Mouse (Mus musculus): ENCODE measurements around the gene Umps. TPM values are rescaled to one million over a fixed set of nuclear protein-coding genes. Genes with fewer than 3 reads are reported as not detected.

Gene Umps
- polyA plus RNA-seq, 1 experiment from 2014 or later: 26.0 TPM

DNA sequence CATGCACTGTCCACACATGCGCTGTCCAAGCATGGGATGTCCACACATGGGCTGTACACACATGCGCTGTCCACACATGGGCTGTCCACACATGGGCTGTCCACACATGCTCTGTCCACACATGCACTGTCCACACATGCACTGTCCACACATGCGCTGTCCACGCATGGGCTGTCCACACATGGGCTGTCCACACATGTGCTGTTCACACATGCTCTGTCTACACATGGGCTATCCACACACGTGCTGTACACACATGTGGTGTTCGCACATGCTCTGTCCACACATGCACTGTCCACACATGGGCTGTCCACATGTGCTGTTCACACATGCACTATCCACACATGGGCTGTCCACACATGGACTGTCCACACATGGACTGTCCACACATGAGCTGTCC lies 16.9 kb upstream of the Umps start:
- Histone ChIP-seq H3K27me3 (replicated peaks; ENCODE audit: control insufficient read depth, insufficient read depth, low read length) (no peaks in the 10 kb centered on the region), H3K4me1 (ENCODE audit: control insufficient read depth, insufficient read depth, low read depth, low read length) (no peaks in the 10 kb centered on the region), H3K9ac (ENCODE audit: low read depth, low read length) (no peak overlapping the region), H3K4me3 (ENCODE audit: low read length) (no peak overlapping the region), H3K9me3 (ENCODE audit: control insufficient read depth, low read length) (no peaks in the 10 kb centered on the region), H3K4me2 (ENCODE audit: low read length) (no peak overlapping the region), H3K27ac (ENCODE audit: low read depth, low read length) (no peak overlapping the region), H3K36me3 (ENCODE audit: control insufficient read depth, insufficient read depth, low read length) (peaks cover 3% of the 10 kb centered on the region; the same call in 1 of the 2 replicates)
- WGBS: 98% methylated on average over 6 of the region's 6 CpGs
- no peak for ATAC-seq

DNA sequence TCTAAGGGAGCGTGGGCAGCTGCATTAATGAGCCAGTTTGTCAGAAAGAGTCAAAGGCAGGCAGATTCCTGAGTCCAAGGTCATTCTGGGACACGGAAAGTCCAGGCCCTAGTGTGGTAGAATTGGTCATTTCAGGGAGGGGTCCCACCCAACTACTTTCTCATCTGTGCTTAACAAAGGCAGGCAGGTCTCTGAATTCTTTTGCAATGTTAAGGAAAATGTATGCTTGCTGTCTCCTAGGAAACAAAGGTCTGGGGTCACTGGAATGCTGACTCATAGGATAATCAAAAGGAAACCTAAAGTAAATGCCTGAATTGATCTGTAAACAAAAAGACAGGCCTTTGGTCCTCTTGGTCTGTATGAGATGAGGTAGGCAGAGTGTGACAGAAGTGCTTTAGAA lies 13.0 kb upstream of the Umps start:
- H3K9me3 ChIP-seq (ENCODE audit: control insufficient read depth, low read length): no peaks in the 10 kb centered on the region
- H3K36me3 ChIP-seq (ENCODE audit: control insufficient read depth, insufficient read depth, low read length): peaks cover 10% of the 10 kb centered on the region
- H3K4me1 ChIP-seq (ENCODE audit: control insufficient read depth, insufficient read depth, low read depth, low read length): no peaks in the 10 kb centered on the region
- H3K27ac ChIP-seq (ENCODE audit: low read depth, low read length): no peak overlapping the region
- no peak overlapping the region for H3K9ac ChIP-seq (ENCODE audit: low read depth, low read length)
- no peak overlapping the region for H3K4me3 ChIP-seq (ENCODE audit: low read length)
- no peak overlapping the region for H3K4me2 ChIP-seq (ENCODE audit: low read length)
- ATAC-seq: no peak
- no peaks in the 10 kb centered on the region for H3K27me3 ChIP-seq (replicated peaks; ENCODE audit: control insufficient read depth, insufficient read depth, low read length)
- WGBS: 31% methylated on average over 2 of the region's 2 CpGs

DNA sequence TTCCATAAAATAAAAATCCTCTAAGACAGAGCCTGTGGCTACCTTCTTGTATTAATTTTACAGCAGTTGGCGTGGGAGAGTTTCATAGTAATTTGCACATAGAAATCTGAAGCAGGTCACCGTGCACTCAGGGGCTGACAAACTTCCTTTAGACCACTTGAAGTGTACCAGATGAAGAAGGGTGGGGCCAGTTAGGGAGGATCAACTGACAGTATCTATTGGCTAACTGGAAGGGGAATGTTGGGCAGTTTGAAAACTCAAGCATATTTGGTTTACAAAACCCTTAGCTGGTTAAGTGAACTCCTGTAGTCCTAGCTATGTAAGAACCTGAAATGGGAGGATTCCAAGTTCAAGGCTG lies 424 bp upstream of the Umps start:
- no peaks in the 10 kb centered on the region for H3K27me3 ChIP-seq (replicated peaks; ENCODE audit: control insufficient read depth, insufficient read depth, low read length)
- WGBS: 55% methylated on average over 2 of the region's 2 CpGs
- H3K4me3 ChIP-seq (ENCODE audit: low read length): peak overlapping the region; percentile 95
- peaks cover 12% of the 10 kb centered on the region for H3K4me1 ChIP-seq (ENCODE audit: control insufficient read depth, insufficient read depth, low read depth, low read length)
- ATAC-seq: peak; percentile 16; the same call in 1 of the 2 replicates
- no peaks in the 10 kb centered on the region for H3K9me3 ChIP-seq (ENCODE audit: control insufficient read depth, low read length)
- H3K36me3 ChIP-seq (ENCODE audit: control insufficient read depth, insufficient read depth, low read length): no peaks in the 10 kb centered on the region
- peak overlapping the region; percentile 90 for H3K9ac ChIP-seq (ENCODE audit: low read depth, low read length)
- peak overlapping the region; percentile 91 for H3K4me2 ChIP-seq (ENCODE audit: low read length)
- peak overlapping the region; percentile 26; the same call in 1 of the 2 replicates for H3K27ac ChIP-seq (ENCODE audit: low read depth, low read length)

DNA sequence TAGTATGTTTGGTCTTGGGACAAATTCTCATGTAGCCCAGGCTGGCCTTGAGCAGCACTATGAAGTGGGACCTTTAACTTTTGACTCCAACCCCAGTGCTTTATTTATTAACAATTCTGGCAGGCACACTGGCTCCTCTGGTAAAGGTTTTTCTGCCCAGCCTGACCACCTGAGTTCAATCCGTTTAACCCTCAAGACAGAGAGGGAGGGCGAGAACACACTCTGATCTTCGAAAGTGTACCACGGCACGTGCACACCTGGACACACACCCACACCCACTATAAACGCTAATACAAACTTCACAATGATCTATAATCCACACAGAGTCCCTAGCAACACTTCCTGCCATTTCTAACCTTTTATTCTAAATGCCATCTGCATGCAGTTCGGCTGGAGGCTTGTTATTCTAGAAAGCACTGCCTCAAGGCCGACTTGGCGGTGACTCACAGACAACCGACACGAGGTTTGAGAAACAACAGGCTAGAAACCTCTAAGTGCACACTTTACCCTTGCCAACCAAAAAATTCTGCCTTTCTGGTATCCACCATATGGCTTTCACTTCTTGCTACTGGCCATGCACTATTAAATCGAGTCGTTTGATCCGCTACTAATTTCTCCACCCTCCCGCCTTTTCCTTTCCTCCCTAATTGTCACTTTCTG lies 830 bp downstream of the Umps start:
- Histone ChIP-seq H3K9ac (ENCODE audit: low read depth, low read length) (peak overlapping the region; percentile 90), H3K27ac (ENCODE audit: low read depth, low read length) (no peak overlapping the region), H3K36me3 (ENCODE audit: control insufficient read depth, insufficient read depth, low read length) (peaks cover 7% of the 10 kb centered on the region), H3K4me3 (ENCODE audit: low read length) (peak overlapping the region; percentile 95), H3K9me3 (ENCODE audit: control insufficient read depth, low read length) (no peaks in the 10 kb centered on the region), H3K27me3 (replicated peaks; ENCODE audit: control insufficient read depth, insufficient read depth, low read length) (no peaks in the 10 kb centered on the region), H3K4me2 (ENCODE audit: low read length) (peak overlapping the region; percentile 91), H3K4me1 (ENCODE audit: control insufficient read depth, insufficient read depth, low read depth, low read length) (peaks cover 12% of the 10 kb centered on the region)
- 19% methylated on average over 15 of the region's 15 CpGs for WGBS
- ATAC-seq: peak; percentile 41

DNA sequence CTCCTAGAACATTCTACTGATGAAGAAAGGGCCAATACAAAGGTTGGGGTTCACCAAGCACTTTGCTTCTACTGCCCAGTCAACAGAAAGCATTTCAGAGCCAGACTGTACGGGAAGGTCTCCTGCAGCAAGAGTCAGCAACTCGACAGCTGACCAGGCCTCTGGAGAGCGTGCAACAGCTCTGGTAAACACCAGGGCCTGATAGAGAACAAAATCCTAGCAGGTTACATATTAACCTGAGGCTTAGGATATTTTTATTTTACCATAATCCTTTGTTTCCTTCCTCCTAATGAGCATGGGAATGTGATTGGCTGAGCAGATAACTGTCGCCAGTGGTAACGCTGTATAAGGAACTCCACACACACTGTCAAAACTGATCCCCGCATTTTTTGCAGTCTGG lies 3.3 kb downstream of the Umps start:
- 92% methylated on average over 6 of the region's 6 CpGs for WGBS
- no peak overlapping the region for H3K27ac ChIP-seq (ENCODE audit: low read depth, low read length)
- no peak overlapping the region for H3K4me3 ChIP-seq (ENCODE audit: low read length)
- no peaks in the 10 kb centered on the region for H3K27me3 ChIP-seq (replicated peaks; ENCODE audit: control insufficient read depth, insufficient read depth, low read length)
- H3K9ac ChIP-seq (ENCODE audit: low read depth, low read length): no peak overlapping the region
- ATAC-seq: no peak
- H3K36me3 ChIP-seq (ENCODE audit: control insufficient read depth, insufficient read depth, low read length): peaks cover 13% of the 10 kb centered on the region
- no peak overlapping the region for H3K4me2 ChIP-seq (ENCODE audit: low read length)
- no peaks in the 10 kb centered on the region for H3K9me3 ChIP-seq (ENCODE audit: control insufficient read depth, low read length)
- peaks cover 12% of the 10 kb centered on the region for H3K4me1 ChIP-seq (ENCODE audit: control insufficient read depth, insufficient read depth, low read depth, low read length)

DNA sequence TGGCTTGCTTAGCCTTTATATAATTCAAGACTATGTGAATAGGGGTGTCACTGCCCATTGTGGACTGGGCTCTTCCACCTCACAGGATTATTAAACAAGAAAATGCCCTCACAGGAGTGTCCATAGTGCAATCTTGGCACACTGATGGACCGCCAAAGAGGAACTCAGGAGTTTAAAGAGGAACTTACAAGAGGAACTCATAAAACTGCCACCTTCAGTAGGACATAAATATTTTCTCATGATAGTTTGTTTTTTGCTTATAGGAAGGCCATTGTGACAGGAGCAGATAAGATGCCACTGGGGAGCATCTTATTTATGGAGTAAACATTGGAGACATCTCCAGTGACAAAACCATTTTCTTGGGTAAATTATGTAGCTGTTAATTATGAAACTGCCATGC lies 12.0 kb downstream of the Umps start:
- Histone ChIP-seq H3K4me3 (ENCODE audit: low read length) (no peak overlapping the region), H3K4me1 (ENCODE audit: control insufficient read depth, insufficient read depth, low read depth, low read length) (no peaks in the 10 kb centered on the region), H3K36me3 (ENCODE audit: control insufficient read depth, insufficient read depth, low read length) (peaks cover 17% of the 10 kb centered on the region), H3K9ac (ENCODE audit: low read depth, low read length) (no peak overlapping the region), H3K4me2 (ENCODE audit: low read length) (no peak overlapping the region), H3K9me3 (ENCODE audit: control insufficient read depth, low read length) (no peaks in the 10 kb centered on the region), H3K27ac (ENCODE audit: low read depth, low read length) (no peak overlapping the region), H3K27me3 (replicated peaks; ENCODE audit: control insufficient read depth, insufficient read depth, low read length) (no peaks in the 10 kb centered on the region)
- no peak for ATAC-seq
- WGBS: 93% methylated on average over 1 of the region's 1 CpGs

DNA sequence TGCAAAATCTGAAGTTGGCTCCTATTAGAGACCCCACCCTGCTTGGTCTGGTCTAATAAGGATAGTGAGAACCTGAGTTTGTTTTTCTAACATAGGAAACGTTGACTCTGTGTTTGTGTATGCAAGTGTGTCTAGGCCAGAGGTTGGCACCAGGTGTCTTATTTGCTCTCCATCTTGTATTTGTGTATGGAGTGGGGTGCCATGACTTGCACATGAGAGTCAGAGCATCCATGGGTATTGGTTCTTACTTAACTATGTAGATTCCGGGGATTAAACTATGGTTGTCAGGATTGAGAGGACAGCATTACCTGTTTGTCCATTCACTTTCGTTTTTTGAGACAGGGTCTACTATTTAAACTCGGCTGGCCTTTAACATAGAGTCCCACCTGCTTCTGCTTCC lies 13.8 kb downstream of the Umps start:
- Histone ChIP-seq H3K9me3 (ENCODE audit: control insufficient read depth, low read length) (no peaks in the 10 kb centered on the region), H3K9ac (ENCODE audit: low read depth, low read length) (no peak overlapping the region), H3K27me3 (replicated peaks; ENCODE audit: control insufficient read depth, insufficient read depth, low read length) (no peaks in the 10 kb centered on the region), H3K36me3 (ENCODE audit: control insufficient read depth, insufficient read depth, low read length) (peaks cover 17% of the 10 kb centered on the region), H3K4me3 (ENCODE audit: low read length) (no peak overlapping the region), H3K27ac (ENCODE audit: low read depth, low read length) (no peak overlapping the region), H3K4me2 (ENCODE audit: low read length) (no peak overlapping the region), H3K4me1 (ENCODE audit: control insufficient read depth, insufficient read depth, low read depth, low read length) (no peaks in the 10 kb centered on the region)
- no peak for ATAC-seq
- WGBS: 86% methylated on average over 4 of the region's 4 CpGs

DNA sequence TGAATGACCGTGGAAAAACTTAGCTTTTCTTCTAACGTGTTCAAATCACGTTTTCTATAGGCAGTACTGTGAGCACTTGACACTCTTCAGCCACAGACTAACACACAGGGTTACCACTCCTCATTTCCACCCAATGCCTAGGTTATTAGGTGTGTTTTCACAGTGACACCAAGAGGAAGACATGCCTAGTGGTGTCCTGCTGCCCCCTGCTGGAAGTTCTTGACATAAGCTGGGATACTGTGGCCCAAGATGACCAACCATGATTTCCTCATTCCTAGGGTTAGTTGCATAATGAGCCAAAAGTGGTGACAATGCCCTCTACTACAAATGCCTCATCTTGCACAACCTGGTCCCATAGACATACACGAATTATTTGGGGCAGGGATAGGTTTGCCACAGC lies 16.0 kb downstream of the Umps start:
- Histone ChIP-seq H3K27me3 (replicated peaks; ENCODE audit: control insufficient read depth, insufficient read depth, low read length) (no peaks in the 10 kb centered on the region), H3K27ac (ENCODE audit: low read depth, low read length) (no peak overlapping the region), H3K36me3 (ENCODE audit: control insufficient read depth, insufficient read depth, low read length) (peaks cover 6% of the 10 kb centered on the region), H3K4me2 (ENCODE audit: low read length) (no peak overlapping the region), H3K4me3 (ENCODE audit: low read length) (no peak overlapping the region), H3K4me1 (ENCODE audit: control insufficient read depth, insufficient read depth, low read depth, low read length) (no peaks in the 10 kb centered on the region), H3K9me3 (ENCODE audit: control insufficient read depth, low read length) (no peaks in the 10 kb centered on the region), H3K9ac (ENCODE audit: low read depth, low read length) (no peak overlapping the region)
- WGBS: 38% methylated on average over 4 of the region's 4 CpGs
- ATAC-seq: peak; percentile 66

DNA sequence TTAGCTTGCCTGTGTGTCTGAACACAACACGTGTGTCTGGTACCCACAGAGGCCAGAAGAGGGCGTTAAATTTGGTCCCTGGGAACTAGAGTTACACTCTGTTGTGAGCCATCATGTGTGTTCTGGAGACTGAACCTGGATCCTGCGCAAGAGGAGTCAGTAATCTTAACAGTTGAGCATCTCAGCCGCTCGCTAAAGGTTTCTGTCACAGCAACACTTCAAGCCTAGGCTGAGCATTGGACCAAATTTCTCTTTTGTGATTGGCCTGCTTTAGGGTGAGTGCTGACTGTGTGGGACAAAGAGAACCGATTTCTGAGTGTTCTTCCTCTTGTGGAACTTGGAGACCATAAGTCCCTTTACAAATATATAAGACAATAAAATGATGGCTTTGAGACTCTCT lies 16.5 kb downstream of the Umps start:
- Histone ChIP-seq H3K36me3 (ENCODE audit: control insufficient read depth, insufficient read depth, low read length) (peaks cover 6% of the 10 kb centered on the region), H3K4me3 (ENCODE audit: low read length) (no peak overlapping the region), H3K4me1 (ENCODE audit: control insufficient read depth, insufficient read depth, low read depth, low read length) (no peaks in the 10 kb centered on the region), H3K4me2 (ENCODE audit: low read length) (no peak overlapping the region), H3K9ac (ENCODE audit: low read depth, low read length) (no peak overlapping the region), H3K9me3 (ENCODE audit: control insufficient read depth, low read length) (no peaks in the 10 kb centered on the region), H3K27ac (ENCODE audit: low read depth, low read length) (no peak overlapping the region), H3K27me3 (replicated peaks; ENCODE audit: control insufficient read depth, insufficient read depth, low read length) (no peaks in the 10 kb centered on the region)
- WGBS: 83% methylated on average over 6 of the region's 6 CpGs
- no peak; the same call in 1 of the 2 replicates for ATAC-seq

Data from hindbrain, embryonic 16.5 days (tissue).